Mouse (Mus musculus): ENCODE results near the gene Hapln4. TPM values are rescaled to one million over a fixed set of nuclear protein-coding genes. Genes with fewer than 3 reads are reported as not detected.
A peak's percentile ranks its signal among the peaks of the same experiment; 100 is the strongest.

The Hapln4 gene
- total and polyA plus RNA-seq, 3 experiments = 0.07 to 0.30 (median 0.20) TPM

- TF ChIP-seq IRF4 (IDR thresholded peaks at IDR 0.05; ENCODE audit: low read depth, low read length) = peak; percentile 84
- peak; percentile 81 for TF ChIP-seq BHLHE40 (IDR thresholded peaks at IDR 0.05; ENCODE audit: low read depth, low read length)
- no peak for TF ChIP-seq TBP (conservative IDR thresholded peaks at IDR 0.05; ENCODE audit: low read depth, low read length)
- TF ChIP-seq JUND (conservative IDR thresholded peaks at IDR 0.05; ENCODE audit: low read depth, low read length) = no peak
- peak; percentile 58 for TF ChIP-seq CHD2 (IDR thresholded peaks at IDR 0.05; ENCODE audit: low read length)
- TF ChIP-seq RCOR1 (conservative IDR thresholded peaks at IDR 0.05; ENCODE audit: low read depth, low read length) = peak; percentile 97
- no peak for TF ChIP-seq ZKSCAN1 (IDR thresholded peaks at IDR 0.05; ENCODE audit: borderline replicate concordance, low read depth, low read length)
- TF ChIP-seq MAZ (IDR thresholded peaks at IDR 0.05; ENCODE audit: low read depth, low read length) = 0 out of 2 replicates have a peak, but pooled peaks have one; percentile 40
- TF ChIP-seq SMC3 (IDR thresholded peaks at IDR 0.05; ENCODE audit: low read depth, low read length) = peak; percentile 15; the same call in 1 of the 2 replicates
- peak; percentile 94 for TF ChIP-seq EP300 (IDR thresholded peaks at IDR 0.05; ENCODE audit: low read length)
- TF ChIP-seq POLR2A (IDR thresholded peaks at IDR 0.05; ENCODE audit: low read depth, low read length) = 0 out of 2 replicates have a peak, but pooled peaks have one; percentile 31
- no peak; the same call in 1 of the 2 replicates for TF ChIP-seq MXI1 (IDR thresholded peaks at IDR 0.05; ENCODE audit: low read depth, low read length)
Measured at GRCm38 (mm10) chr8:70110451-70110850, 27.2 kb downstream of the Hapln4 start (continued).

GRCm38 (mm10) chr8:70111192-70111795 lies 28.0 kb downstream of the Hapln4 start:
- no peak overlapping the region for H3K4me3 ChIP-seq (replicated peaks in 1 of 3; ENCODE audit: low read depth in 2 of 3, low read length in 2 of 3, poor library complexity in 1 of 3)
- peaks cover 35 to 92% of the 10 kb centered on the region in 2 experiments for H3K4me1 ChIP-seq (ENCODE audit: control insufficient read depth in 1 of 2, insufficient read depth in 2 of 2)
- H3K36me3 ChIP-seq (replicated peaks in 1 of 2; ENCODE audit: control insufficient read depth in 1 of 2, insufficient read depth in 1 of 2, low read length in 1 of 2) = peaks cover 0 to 18% of the 10 kb centered on the region in 2 experiments
- no peaks in the 10 kb centered on the region for H3K79me2 ChIP-seq (replicated peaks; ENCODE audit: control insufficient read depth, extremely low read depth, insufficient read depth, poor library complexity, severe bottlenecking)
- TF ChIP-seq ETS1 (conservative IDR thresholded peaks at IDR 0.05; ENCODE audit: low read depth, low read length) (no peak), IRF4 (IDR thresholded peaks at IDR 0.05; ENCODE audit: low read depth, low read length) (no peak), ELF1 (IDR thresholded peaks at IDR 0.05; ENCODE audit: low read depth, low read length) (no peak), ZKSCAN1 (IDR thresholded peaks at IDR 0.05; ENCODE audit: borderline replicate concordance, low read depth, low read length) (no peak), RCOR1 (conservative IDR thresholded peaks at IDR 0.05; ENCODE audit: low read depth, low read length) (no peak), ZMIZ1 (IDR thresholded peaks at IDR 0.05; ENCODE audit: low read depth, low read length) (no peak), JUN (IDR thresholded peaks at IDR 0.05; ENCODE audit: insufficient read depth, low read depth, low read length) (no peak), MAFK (IDR thresholded peaks at IDR 0.05; ENCODE audit: insufficient replicate concordance, low read length) (no peak), HCFC1 (IDR thresholded peaks at IDR 0.05; ENCODE audit: low read depth, low read length) (no peak), GABPA (IDR thresholded peaks at IDR 0.05; ENCODE audit: insufficient replicate concordance, low read depth, low read length) (no peak), RAD21 (IDR thresholded peaks at IDR 0.05; ENCODE audit: low read depth, low read length) (no peak), CHD2 (IDR thresholded peaks at IDR 0.05; ENCODE audit: low read length) (no peak)
- in situ Hi-C loops (cut with MboI; ENCODE audit: low pct_ligation_motif_present, low pct_unique_long_range_greater_than_20kb, low sequenced_read_pairs) (no loop called here), dilution Hi-C loops (cut with MboI; ENCODE audit: extremely low pct_ligation_motif_present, extremely low pct_unique_long_range_greater_than_20kb, low sequenced_read_pairs) (no loop called here)
- no peak overlapping the region for H3K9ac ChIP-seq (ENCODE audit: insufficient read depth, low read depth)
- no peak overlapping the region for H3K27ac ChIP-seq (ENCODE audit: insufficient read depth, low read depth)
- no peak for DNase-seq (ENCODE audit: extremely low read depth)
- no peak overlapping the region for H3K4me2 ChIP-seq (ENCODE audit: insufficient read depth, low read depth, poor library complexity, severe bottlenecking)
- H3K27me3 ChIP-seq (replicated peaks) = no peaks in the 10 kb centered on the region
- peaks cover 10% of the 10 kb centered on the region for H3K9me3 ChIP-seq (replicated peaks; ENCODE audit: low read length)

Measured in CH12.LX (cell line).